Mouse (Mus musculus): ENCODE measurements around the gene Arhgap21.

GRCm38 (mm10) chr2:20818226-20818625, 150.5 kb downstream of the Arhgap21 start:
- TF ChIP-seq CTCF (IDR thresholded peaks at IDR 0.05): no peak
- TF ChIP-seq POLR2A (IDR thresholded peaks at IDR 0.05; ENCODE audit: insufficient read depth, low read depth, low read length): no peak
- TF ChIP-seq EP300 (IDR thresholded peaks at IDR 0.05; ENCODE audit: insufficient read depth, low read depth, low read length): no peak
